Mouse (Mus musculus) small intestine, adult 10 weeks (tissue): ENCODE measurements around the gene Mospd2. TPM values are rescaled to one million over a fixed set of nuclear protein-coding genes. Genes with fewer than 3 reads are reported as not detected.

Source experiments
- polyA plus RNA-seq: library from polyadenylated mRNA; stranded (reverse); fragments of 350-450 nt; fragmentation: Illumina TruSeq; extraction: RNeasy Lipid Tissue Mini Kit (QIAGEN cat#74804); gene quantifications from one replicate; pipeline ENCODE4 v1.2.3, GENCODE M21; 2014; ENCODE audit warnings: low replicate concordance

Mospd2 gene
- polyA plus RNA-seq = 58.9 TPM

GRCm38 (mm10) chrX:164980193-164980775 lies at the start of gene Mospd2, which contains the start of gene Fancb:
Gene Mospd2, minus strand, starts transcription at chrX:164980375.
Gene Fancb, plus strand, starts transcription at chrX:164980592.

GRCm38 (mm10) chrX:165004779-165005324 lies 24.7 kb upstream of the Mospd2 start, which contains the start of gene Gm17604:
Gene Gm17604, minus strand, starts transcription at chrX:165004829.

Other genes with a start within 250 kb of the Mospd2 start
- 6.3 TPM for gene Fancb, start 217 bp upstream of the Mospd2 start, polyA plus RNA-seq
- not detected for gene Gm17604, start 24.5 kb upstream of the Mospd2 start, polyA plus RNA-seq